Mouse (Mus musculus) T-cell, adult 2 months (primary cell): ENCODE results near the gene Lca5l.

ENCODE experiments used
- DNase-seq: peaks from one replicate; pipeline ENCODE4 v3.0.0; 2022; ENCODE audit warnings: low spot score

Gene Lca5l

DNA sequence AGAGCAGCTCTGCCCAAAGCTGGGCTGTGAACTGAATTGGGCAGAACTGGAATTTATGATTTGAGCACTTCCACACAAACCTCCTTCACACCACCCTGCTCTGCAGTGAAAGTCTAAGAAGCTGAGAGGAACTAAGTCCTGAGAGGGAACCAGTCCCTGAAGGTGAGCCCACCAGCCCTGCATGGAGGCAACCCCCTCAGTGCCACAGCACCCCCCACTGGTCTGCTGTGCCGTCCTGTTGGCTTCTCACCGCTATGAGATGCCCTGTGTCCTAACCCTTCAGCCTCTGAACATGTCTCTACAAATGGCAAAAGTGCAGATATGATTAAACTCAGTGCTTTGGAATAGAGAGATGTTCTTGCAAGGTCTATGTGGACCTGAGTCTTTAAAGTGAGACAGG is 79.3 kb downstream of the Lca5l start:
- no peak for DNase-seq

DNA sequence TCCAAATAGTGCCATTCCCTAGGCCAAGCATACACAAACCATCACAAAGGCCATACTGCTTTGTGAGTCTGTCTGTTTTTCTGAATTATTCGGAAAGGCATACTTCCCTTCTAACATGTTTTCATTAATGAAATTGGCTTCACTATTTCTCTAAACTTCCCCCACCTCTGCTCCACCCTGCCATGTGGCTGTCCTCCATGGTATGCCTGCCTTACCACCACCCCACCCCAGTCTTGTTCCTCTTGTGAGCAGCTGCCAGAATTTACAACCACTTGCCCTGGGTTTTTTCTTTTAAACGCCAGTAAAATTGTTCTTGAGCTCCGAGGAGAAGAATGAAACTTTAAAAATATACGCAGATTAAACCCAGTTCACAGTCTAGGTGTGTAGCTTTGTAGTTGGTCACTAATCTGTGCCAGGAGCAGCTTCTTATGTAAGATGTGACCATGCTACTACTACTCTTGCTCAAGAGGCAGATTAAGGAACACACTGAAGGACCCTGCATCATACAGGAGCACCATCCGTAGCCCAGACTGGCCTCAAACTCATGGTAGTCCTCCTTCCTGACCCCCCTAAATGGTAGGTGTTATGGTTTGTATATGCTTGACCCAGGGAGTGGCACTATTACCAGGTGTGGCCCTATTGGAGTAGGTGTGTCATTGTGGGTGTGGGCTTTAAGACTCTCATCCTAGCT is 81.3 kb downstream of the Lca5l start:
- no peak for DNase-seq

- DNase-seq: no peak
Measured at GRCm38 (mm10) chr16:96109673-96110072, 82.4 kb downstream of the Lca5l start.
